Mouse (Mus musculus) midbrain, embryonic 11.5 days (tissue): Measurements from ENCODE around the gene Eral1. TPM values are rescaled to one million over a fixed set of nuclear protein-coding genes. Genes with fewer than 3 reads are reported as not detected.

Experiments used
- microRNA counts: library from miRNA; unstranded; fragments of <30 nt; microRNA quantifications from one replicate; lab custom pipeline; 2015
- microRNA-seq: library from miRNA; unstranded; fragments of <30 nt; microRNA quantifications from one replicate; pipeline ENCODE4, GENCODE M21; 2017
- polyA plus RNA-seq: library from polyadenylated mRNA; unstranded; fragments of >200 nt; fragmentation: Nextera tagmentation; extraction: Ambion mirVana; gene quantifications from 2 replicates; pipeline ENCODE4 v1.2.1, GENCODE M21; 2014

Gene Eral1
- polyA plus RNA-seq, 1 experiment from 2014 or later: 39.0 TPM

MicroRNAs within 50 kb of the gene (microRNA counts, 519-probe panel; counts per million panel counts)
- microRNA mmu-miR-144 (lab: Ali Mortazavi, UCI) (4,822 counts per million, percentile 48 among the panel's probes with 10 or more counts), microRNA mmu-miR-451 (lab: Ali Mortazavi, UCI) (2,602 counts per million, percentile 7 among the panel's probes with 10 or more counts)

Small RNA genes lying within 50 kb of the gene (microRNA-seq; reads per million reads assigned to microRNA genes)
- 96.5 reads per million, percentile 52 among the genes with 10 or more reads in this experiment for gene Mir144
- gene Mir451a: not detected
- gene Mir451b: not detected

Other genes starting within 250 kb of the Eral1 start
- gene Pipox, start 186.3 kb downstream of the Eral1 start, polyA plus RNA-seq: 12.1 and 12.6 TPM in 2 replicates
- gene Sez6, start 149.6 kb downstream of the Eral1 start, polyA plus RNA-seq: 7.2 and 8.6 TPM in 2 replicates
- gene Phf12, start 97.6 kb downstream of the Eral1 start, polyA plus RNA-seq: 15.5 and 18.0 TPM in 2 replicates
- gene Dhrs13, start 48.1 kb downstream of the Eral1 start, polyA plus RNA-seq: 17.4 and 18.0 TPM in 2 replicates
- gene Flot2, start 42.5 kb downstream of the Eral1 start, polyA plus RNA-seq: 52.7 and 57.6 TPM in 2 replicates
- gene Fam222b, start 14.3 kb upstream of the Eral1 start, polyA plus RNA-seq: 26.5 and 26.6 TPM in 2 replicates
- gene Traf4, start 85.2 kb upstream of the Eral1 start, polyA plus RNA-seq: 72.0 and 79.7 TPM in 2 replicates
- gene Nek8, start 96.3 kb upstream of the Eral1 start, polyA plus RNA-seq: 6.4 and 7.1 TPM in 2 replicates
- 7.9 and 8.5 TPM in 2 replicates for gene Tlcd1, start 96.3 kb upstream of the Eral1 start, polyA plus RNA-seq
- gene Rpl23a, start 103.2 kb upstream of the Eral1 start, polyA plus RNA-seq: 1,223 and 1,245 TPM in 2 replicates
- gene Rab34, start 108.0 kb upstream of the Eral1 start, polyA plus RNA-seq: 54.7 and 55.1 TPM in 2 replicates
- 0.99 and 1.0 TPM in 2 replicates for gene Proca1, start 113.0 kb upstream of the Eral1 start, polyA plus RNA-seq
- 55.0 and 58.5 TPM in 2 replicates for gene Sdf2, start 165.4 kb upstream of the Eral1 start, polyA plus RNA-seq
- 25.2 and 25.5 TPM in 2 replicates for gene Supt6, start 165.6 kb upstream of the Eral1 start, polyA plus RNA-seq
- 61.2 and 70.4 TPM in 2 replicates for gene 2610507B11Rik, start 181.4 kb upstream of the Eral1 start, polyA plus RNA-seq
- 0.27 and 0.37 TPM in 2 replicates for gene BC030499, start 210.5 kb upstream of the Eral1 start, polyA plus RNA-seq
- 51.5 and 57.1 TPM in 2 replicates for gene Spag5, start 221.1 kb upstream of the Eral1 start, polyA plus RNA-seq
- gene Aldoc, start 242.6 kb upstream of the Eral1 start, polyA plus RNA-seq: 1.0 and 1.3 TPM in 2 replicates
- 50.9 and 56.3 TPM in 2 replicates for gene Pigs, start 248.0 kb upstream of the Eral1 start, polyA plus RNA-seq